Mouse (Mus musculus) heart, adult 2 months (tissue): ENCODE data around the gene Ddr1.

Source experiments
- CTCF ChIP-seq: fragments of 200-600 bp; IDR thresholded peaks from 2 replicates; pipeline ENCODE4 v1.8.1; 2022; ENCODE audit warnings: antibody characterized with exemption, mild to moderate bottlenecking, moderate library complexity
- EP300 ChIP-seq: fragments of 200-500 bp; IDR thresholded peaks from 2 replicates; pipeline ENCODE4 v1.6.1; 2011; ENCODE audit warnings: low read depth, low read length, control low read depth; ENCODE audit not compliant: insufficient read depth
- POLR2A ChIP-seq: fragments of 200-500 bp; IDR thresholded peaks from 2 replicates; pipeline ENCODE4 v1.6.1; 2011; ENCODE audit warnings: mild to moderate bottlenecking, low read depth, low read length, control low read depth; ENCODE audit not compliant: insufficient read depth

DNA sequence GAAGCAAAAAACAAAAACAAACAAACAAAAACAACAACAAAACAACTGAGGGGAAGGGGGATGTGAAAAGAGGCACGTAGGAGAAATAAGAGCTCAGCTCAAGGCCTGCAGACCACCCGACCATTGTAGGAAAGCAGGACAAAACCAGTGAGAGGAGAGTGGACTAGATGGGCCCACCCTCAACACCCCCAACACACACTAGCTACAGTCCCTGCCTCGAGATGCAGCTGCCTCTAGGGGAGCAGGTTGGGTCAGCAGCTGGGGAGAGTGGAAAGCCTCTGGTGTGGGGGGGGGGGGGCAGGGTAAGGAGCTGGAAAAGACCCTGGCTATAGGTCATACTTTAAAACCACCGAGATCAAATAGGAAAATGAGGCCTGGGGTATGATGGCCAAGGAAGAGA lies 1.8 kb downstream of the Ddr1 start:
- no peak for TF ChIP-seq EP300
- no peak for TF ChIP-seq CTCF
- TF ChIP-seq POLR2A, result no peak
